Mouse (Mus musculus): ENCODE measurements around the gene Sos1.

Sos1 gene

GRCm38 (mm10) chr17:80480031-80480854 lies at the start of gene Sos1:
Sos1 (minus strand) TSS chr17:80480453.
- DNase-seq = peak; percentile 99

DNA sequence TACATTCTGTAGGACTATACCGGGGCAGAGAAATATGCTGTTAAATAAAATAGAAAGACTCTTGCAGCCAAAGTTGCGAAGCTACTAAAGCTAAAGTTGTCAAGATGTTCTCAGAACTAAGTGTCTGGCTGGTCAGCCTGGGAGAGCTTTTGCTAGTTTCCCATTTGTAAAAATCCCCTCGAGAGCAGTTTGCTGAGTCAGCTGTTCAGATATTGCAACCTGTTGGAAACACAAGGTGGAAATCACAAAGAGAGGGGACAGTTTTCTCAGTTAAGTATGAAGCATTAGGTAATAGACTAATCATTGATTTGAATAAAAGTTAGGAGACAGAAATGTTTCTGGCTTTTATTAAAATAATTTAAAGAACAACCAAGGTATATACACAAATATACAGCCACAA lies 43.0 kb upstream of the Sos1 start:
- peak; percentile 1 for DNase-seq

DNA sequence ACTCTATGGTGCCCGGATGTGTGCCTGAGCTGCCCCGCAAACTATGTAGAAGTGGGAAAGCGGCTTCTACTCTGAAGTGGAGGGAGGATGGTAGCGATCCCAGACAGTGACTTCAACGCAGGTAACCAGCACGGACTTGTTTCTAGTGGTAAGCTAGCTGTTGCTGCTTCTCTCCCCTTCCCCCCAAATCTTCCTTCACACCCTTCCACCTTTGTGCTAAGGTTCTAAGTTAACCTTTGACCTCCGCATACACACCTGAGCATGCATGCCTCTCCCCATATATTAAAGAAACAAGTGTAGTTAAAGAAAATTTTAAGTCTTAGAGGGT lies 41.9 kb upstream of the Sos1 start:
- DNase-seq = no peak

- peak; percentile 18 for DNase-seq
Observed at GRCm38 (mm10) chr17:80521521-80522228, 41.4 kb upstream of the Sos1 start.

DNA sequence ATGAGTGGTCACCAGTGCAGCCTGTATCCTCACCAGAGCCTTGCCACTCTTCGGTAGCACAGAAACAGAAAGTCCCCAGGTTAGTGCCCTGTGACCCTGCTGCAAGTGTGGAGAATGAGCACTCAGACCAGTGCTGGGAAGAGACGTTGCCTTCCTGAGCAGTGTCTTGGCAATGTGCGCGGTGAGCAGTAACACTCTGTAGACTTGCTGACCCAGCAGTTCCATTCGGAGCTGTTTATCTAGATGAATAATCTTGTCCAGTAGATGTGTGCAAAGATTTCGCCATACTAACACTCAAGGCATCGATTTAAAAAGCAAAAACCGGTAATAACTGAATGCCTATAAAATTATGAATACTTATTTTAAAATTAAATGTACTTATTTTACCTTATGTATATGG lies 40.3 kb upstream of the Sos1 start:
- peak; percentile 5 for DNase-seq

DNA sequence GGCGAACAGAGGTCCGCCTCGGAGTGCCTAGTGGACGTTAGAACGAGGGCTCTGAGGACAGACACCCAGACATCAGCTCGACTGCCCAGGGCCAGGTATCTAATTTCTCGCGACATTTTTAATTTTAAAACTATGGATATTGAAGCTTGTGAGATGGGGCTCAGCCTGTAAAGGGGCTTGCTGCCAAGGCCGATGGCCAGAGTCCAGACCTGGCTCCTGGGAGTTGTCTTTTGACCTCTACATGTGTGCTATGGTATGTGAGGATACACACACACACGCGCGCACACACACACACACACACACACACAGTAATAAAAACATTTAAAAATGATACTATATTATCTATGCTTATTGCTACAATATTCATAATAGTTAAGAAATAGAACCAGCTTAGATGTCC lies 38.6 kb upstream of the Sos1 start:
- peak; percentile 0 for DNase-seq

DNA sequence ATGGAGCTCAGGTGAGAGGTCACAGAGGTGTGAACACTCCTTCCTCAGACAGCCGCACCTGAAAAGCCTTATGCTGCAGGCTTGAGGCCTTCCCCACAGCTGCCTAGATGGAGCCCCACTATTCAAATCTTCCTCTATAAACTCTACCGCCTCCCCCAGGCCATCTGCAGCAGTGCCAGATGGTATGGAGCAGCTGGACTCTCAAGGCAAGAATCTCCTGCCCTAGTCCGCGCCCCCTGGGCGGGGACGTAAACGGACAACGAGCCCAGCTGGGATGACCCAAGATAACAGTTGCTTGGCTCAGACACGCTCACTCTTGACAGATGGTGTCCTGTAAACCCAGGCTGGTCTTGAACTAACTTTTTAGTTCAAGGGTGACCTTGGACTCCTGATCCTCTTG lies 37.0 kb upstream of the Sos1 start:
- DNase-seq = peak; percentile 3

DNA sequence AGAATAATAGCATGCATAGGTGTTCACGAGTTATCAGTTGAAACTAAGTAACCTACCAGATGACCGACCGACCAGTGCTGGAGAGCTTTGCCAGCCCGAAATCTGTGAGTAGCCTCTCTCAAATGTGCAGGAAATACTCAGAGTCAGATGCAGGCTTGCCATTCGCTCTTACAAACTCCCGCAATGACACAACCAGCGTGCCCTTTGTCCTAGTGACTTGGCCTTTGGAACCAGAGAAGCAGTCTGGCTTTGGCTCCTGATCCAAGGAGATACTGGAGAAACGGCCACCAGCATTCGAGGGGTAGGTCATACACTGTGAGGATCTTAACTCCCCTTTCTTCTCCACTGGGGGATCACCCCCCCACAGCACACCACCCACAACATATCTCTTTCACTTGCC lies 35.7 kb upstream of the Sos1 start:
- DNase-seq = no peak

- no peak for DNase-seq
Observed at GRCm38 (mm10) chr17:80515513-80515912, 35.3 kb upstream of the Sos1 start.

- DNase-seq = no peak
Observed at GRCm38 (mm10) chr17:80513766-80514165, 33.5 kb upstream of the Sos1 start.

DNA sequence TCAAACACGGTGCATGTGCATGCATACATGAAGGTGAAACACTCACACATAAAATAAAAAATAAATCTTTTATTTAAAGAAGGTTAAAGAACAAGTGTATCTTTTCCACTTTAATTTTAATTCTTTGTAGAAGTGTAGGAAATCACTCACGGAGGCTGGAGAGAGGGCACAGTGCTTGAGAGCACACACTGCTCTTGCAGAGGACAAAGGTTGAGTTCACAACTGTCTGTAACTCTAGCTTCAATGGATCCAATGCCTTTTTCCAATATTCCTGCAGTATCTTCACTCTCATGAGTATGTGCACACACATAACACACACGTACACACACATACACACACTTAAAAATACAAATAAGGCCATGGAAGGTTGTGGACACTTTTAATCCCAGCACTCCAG lies 30.2 kb upstream of the Sos1 start:
- DNase-seq = no peak

- DNase-seq = no peak
Observed at GRCm38 (mm10) chr17:80509494-80510458, 29.5 kb upstream of the Sos1 start.

DNA sequence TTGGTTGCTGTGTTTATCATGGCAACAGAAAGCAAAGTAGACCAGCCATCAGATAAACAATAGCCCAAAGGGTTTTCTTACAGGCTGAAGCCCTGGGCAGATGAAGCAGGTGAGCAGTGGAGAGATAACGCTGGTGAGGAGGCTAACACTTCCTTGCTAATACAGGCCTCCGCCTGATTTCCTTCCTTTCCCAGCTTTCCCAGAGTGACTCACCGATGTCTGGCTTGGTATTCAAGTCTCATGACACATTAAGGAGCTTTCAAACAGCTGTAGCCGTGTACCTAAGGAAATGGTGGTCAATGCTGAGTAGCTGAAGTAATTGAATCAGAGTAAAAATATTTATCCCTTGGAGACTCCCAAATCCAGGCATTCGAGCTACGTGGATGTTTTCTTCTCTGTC lies 25.5 kb upstream of the Sos1 start:
- DNase-seq = no peak

DNA sequence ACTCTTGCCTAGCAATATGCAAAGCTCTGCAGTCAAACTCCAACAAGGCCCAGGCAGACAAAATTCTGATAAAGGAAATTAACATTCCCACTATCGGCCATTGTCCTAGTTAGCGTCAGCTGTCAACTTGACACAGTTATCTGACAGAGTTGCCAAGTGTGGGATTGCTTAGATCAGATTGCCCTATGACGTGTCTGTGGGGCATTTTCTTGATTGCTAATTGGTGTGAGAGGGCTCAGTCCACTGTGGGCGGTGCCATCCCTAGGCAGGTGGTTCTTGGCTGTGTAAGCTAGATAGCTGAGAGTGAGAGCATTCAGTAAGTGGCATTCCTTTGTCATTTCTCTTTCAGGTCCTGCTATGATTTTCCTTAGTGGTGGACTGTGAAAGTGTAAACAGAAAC lies 25.1 kb upstream of the Sos1 start:
- DNase-seq = no peak

- DNase-seq = no peak
Observed at GRCm38 (mm10) chr17:80501805-80502172, 21.5 kb upstream of the Sos1 start.

DNA sequence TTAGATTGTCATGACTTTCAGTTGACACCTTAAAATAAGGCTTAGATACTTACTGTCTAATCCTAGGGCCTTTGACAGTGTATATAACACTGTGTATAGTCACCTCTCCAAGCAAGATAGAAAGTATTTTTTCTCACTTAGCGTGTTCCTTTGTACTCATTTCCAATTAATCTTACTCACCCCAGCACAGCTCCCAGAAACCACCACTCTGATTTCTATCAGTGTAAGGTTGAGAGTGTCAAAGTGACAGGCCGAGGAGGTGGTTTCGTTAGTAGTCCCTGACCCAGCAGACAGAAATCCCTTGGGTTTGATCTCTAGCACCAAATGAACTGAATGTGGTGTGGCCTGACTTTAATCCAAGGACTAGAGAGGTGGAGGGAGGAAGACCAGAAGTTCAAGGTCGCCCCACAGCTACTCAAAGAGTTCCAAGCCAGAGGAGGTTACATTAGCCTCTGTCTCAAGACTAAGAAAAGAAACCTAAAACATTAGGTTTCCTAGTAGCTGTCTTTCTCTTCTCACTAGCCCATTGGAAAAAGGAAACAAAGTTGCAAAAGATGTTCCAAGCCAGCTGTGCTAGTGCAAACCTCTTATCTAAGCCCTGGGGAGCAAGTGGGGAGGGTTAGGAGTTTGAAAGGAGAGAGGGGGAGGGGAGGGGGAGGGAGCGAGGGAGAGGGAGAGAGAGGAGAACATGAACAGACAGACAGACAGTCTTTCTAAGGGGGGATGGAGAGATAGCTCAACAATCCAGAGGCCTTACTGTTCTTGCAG lies 21.0 kb upstream of the Sos1 start:
- no peak for DNase-seq

- DNase-seq = no peak
Observed at GRCm38 (mm10) chr17:80500025-80500424, 19.8 kb upstream of the Sos1 start.

GRCm38 (mm10) chr17:80498600-80499268 lies 18.5 kb upstream of the Sos1 start:
- no peak for DNase-seq

DNA sequence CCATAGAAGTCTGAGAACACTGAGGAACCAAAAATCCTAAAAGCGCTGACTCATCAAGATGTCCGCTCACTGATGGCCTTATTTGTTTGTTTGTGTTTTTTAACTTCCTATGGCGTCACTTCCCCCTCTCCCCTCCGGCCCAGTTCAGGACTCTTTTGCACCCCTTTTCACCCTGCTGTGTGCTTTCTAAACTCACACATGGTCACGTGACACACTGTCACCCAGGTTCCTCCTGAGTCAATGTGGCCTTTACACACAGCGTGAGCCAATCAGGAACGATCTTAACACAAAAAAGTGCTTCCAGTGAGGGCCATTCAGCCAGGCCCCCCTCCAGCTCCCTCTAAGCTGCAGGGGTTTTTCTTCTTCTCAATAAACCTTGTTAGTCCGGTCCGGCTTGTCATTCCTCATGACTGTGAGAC lies 16.9 kb upstream of the Sos1 start:
- DNase-seq = no peak

- no peak for DNase-seq
Observed at GRCm38 (mm10) chr17:80496607-80497170, 16.4 kb upstream of the Sos1 start.

GRCm38 (mm10) chr17:80496185-80496584 lies 15.9 kb upstream of the Sos1 start:
- no peak for DNase-seq

DNA sequence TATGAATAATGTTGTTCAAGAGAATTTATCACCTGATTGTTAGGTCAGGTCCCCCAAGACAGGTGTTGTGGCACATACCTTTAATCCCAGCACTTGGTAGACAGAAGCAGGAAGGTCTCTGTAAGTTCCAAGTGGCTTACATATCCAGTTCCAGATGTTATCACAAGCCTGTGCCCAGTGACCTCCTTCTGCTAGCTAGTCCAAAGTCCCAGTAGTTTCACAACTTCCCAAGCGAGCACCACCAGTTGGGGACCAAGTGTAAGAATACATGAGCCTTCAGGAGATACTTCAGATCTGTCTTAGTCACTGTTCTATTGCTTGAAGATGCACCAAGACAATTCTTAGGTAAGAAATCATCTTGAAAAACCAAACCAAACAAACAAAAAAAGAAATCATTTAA lies 13.6 kb upstream of the Sos1 start:
- DNase-seq = no peak

Measured in thymus, postnatal 4 days (tissue).